Mouse (Mus musculus) cerebellum, adult 2 months (tissue): ENCODE data around the gene Olfr1193.

Experiments used
- CTCF ChIP-seq: fragments of 200-500 bp; IDR thresholded peaks from 2 replicates; pipeline ENCODE4 v1.5.1; 2011; ENCODE audit warnings: low read depth, mild to moderate bottlenecking, control low read depth, low read length, moderate library complexity, borderline replicate concordance; ENCODE audit not compliant: insufficient read depth
- POLR2A ChIP-seq: fragments of 200-500 bp; IDR thresholded peaks from 2 replicates; pipeline ENCODE4 v1.6.1; 2011; ENCODE audit warnings: low read length, control low read depth, borderline replicate concordance; ENCODE audit not compliant: insufficient read depth

- no peak for TF ChIP-seq CTCF
- no peak for TF ChIP-seq POLR2A
Measured at GRCm38 (mm10) chr2:88648209-88648608, 27.2 kb upstream of the Olfr1193 start, which contains the start of gene Olfr1192-ps1.
